Mouse (Mus musculus) ES-E14 (cell line): ENCODE data around the gene Faiml. TPM values are rescaled to one million over a fixed set of nuclear protein-coding genes. Genes with fewer than 3 reads are reported as not detected.
A peak's percentile ranks its signal among the peaks of the same experiment; 100 is the strongest.

Source experiments
- DNase-seq: peaks from one replicate; pipeline ENCODE4 v3.0.0-alpha.2; 2013; ENCODE audit warnings: low read depth, low spot score
- H3K27ac ChIP-seq: 2 replicates; pipeline ENCODE4 v1.5.1; 2012; ENCODE audit warnings: low read depth, mild to moderate bottlenecking, low read length, moderate library complexity, mixed read lengths; ENCODE audit not compliant: poor library complexity, insufficient read depth, severe bottlenecking
- H3K36me3 ChIP-seq: 2 replicates; pipeline ENCODE4 v1.6.1; 2012; ENCODE audit warnings: mild to moderate bottlenecking, low read length, moderate library complexity, mixed read lengths; ENCODE audit not compliant: control insufficient read depth, poor library complexity, insufficient read depth, severe bottlenecking
- H3K4me1 ChIP-seq, 2 experiments: fragments of 150-350 bp in 1 of 2; sonication (generic) in 1 of 2; 2 replicates each; pipeline ENCODE4 v1.6.1; 2012; ENCODE audit warnings: low read length in 2 of 2, mild to moderate bottlenecking in 1 of 2, mixed read lengths in 1 of 2; ENCODE audit not compliant: control insufficient read depth in 2 of 2, insufficient read depth in 2 of 2, poor library complexity in 1 of 2
- H3K4me3 ChIP-seq, 2 experiments: fragments of 150-350 bp in 1 of 2; sonication (generic) in 1 of 2; 2 replicates each; pipeline ENCODE4 v1.5.1; 2012; ENCODE audit warnings: low read length in 2 of 2, low read depth in 1 of 2, mild to moderate bottlenecking in 1 of 2, mixed read lengths in 1 of 2; ENCODE audit not compliant: insufficient read depth in 1 of 2, poor library complexity in 1 of 2, severe bottlenecking in 1 of 2
- H3K9ac ChIP-seq: 2 replicates; pipeline ENCODE4 v1.6.1; 2012; ENCODE audit warnings: low read depth, mild to moderate bottlenecking, low read length, mixed read lengths; ENCODE audit not compliant: poor library complexity, insufficient read depth, severe bottlenecking
- H3K9me3 ChIP-seq: fragments of 150-350 bp; sonication (generic); 2 replicates; pipeline ENCODE4 v1.6.1; 2012; ENCODE audit warnings: low read depth, mild to moderate bottlenecking, low read length; ENCODE audit not compliant: control insufficient read depth, insufficient read depth
- CHD2 ChIP-seq: IDR thresholded peaks from 2 replicates; pipeline ENCODE4 v1.6.1; 2014; ENCODE audit warnings: mild to moderate bottlenecking, low read depth, low read length, inconsistent platforms
- HCFC1 ChIP-seq: IDR thresholded peaks from 2 replicates; pipeline ENCODE4 v1.6.1; 2012; ENCODE audit warnings: low read length, inconsistent platforms, borderline replicate concordance; ENCODE audit not compliant: insufficient read depth
- MAFK ChIP-seq: IDR thresholded peaks from 2 replicates; pipeline ENCODE4 v1.6.1; 2014; ENCODE audit warnings: mild to moderate bottlenecking, low read depth, low read length, inconsistent platforms; ENCODE audit not compliant: insufficient read depth
- ZC3H11A ChIP-seq: IDR thresholded peaks from 2 replicates; pipeline ENCODE4 v1.6.1; 2012; ENCODE audit warnings: low read depth, mild to moderate bottlenecking, inconsistent platforms, low read length, borderline replicate concordance
- ZNF384 ChIP-seq: IDR thresholded peaks from 2 replicates; pipeline ENCODE4 v1.6.1; 2012; ENCODE audit warnings: low read depth, low read length, inconsistent platforms
- in situ Hi-C, 2 experiments: fragments of 600-800 bp; cut with MboI; formaldehyde crosslinking; loops; one replicate each; pipeline ENCODE4 v1.15.1; 2025; ENCODE audit warnings: low sequenced_read_pairs in 2 of 2, inconsistent platforms in 1 of 2; ENCODE audit not compliant: unreplicated experiment in 2 of 2
- total RNA-seq: library from RNA; depleted of rRNA; stranded (reverse); fragments of 300-350 nt; gene quantifications from 2 replicates; pipeline ENCODE4 v1.2.3, GENCODE M21; 2012

Gene Faiml
- total RNA-seq, 1 experiment, result not detected

DNA sequence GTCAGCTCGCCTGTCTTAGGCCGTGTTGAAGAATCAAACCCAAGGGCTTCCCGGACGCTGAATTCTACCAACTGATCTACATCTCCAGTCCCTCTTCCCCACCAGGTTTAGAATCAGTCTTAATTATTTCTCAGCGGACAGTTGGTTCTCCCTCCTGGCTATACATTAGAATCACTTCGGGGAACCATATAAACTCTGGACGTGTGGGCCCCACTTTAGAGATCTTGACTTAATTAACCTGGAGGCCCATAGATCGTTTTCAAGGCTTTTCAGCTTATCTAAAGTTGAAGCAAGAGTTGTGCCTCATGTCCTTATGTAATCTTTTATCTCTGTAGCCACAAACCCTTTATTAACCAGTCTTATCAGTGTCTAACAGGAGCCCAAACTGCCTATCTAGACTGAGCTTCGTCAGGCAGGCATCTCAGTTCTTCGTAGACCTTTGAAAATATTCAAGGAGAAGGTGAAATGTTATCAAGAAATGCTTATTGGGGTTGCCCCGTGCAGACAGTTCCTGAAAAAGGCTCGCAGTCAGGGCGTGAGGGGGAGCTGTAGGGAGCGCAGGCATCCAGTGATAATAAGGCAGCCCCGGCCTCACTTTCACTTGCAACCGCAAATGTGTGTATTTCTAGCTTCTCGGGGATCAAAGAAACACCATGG, 5.6 kb upstream of the Faiml start:
- Histone ChIP-seq H3K36me3 (peaks cover 1% of the 10 kb centered on the region; the same call in 1 of the 2 replicates), H3K9me3 (no peaks in the 10 kb centered on the region), H3K27ac (no peak overlapping the region), H3K4me3 (peak overlapping the region; percentile 55 to 91), H3K9ac (peak overlapping the region; percentile 49; the same call in 1 of the 2 replicates), H3K4me1 (peaks cover 2% of the 10 kb centered on the region in 2 experiments; a peak in 2 of 4 replicates)
- in situ Hi-C loops, result loop anchor here in 1 of 2 experiments (25.0 kb wide), 1 partner anchor 180 kb away; no protein-coding TSS in a partner anchor
- no peak for TF ChIP-seq ZNF384
- no peak for TF ChIP-seq HCFC1
- TF ChIP-seq ZC3H11A, result no peak
- TF ChIP-seq CHD2, result no peak
- no peak for TF ChIP-seq MAFK
- no peak for DNase-seq

DNA sequence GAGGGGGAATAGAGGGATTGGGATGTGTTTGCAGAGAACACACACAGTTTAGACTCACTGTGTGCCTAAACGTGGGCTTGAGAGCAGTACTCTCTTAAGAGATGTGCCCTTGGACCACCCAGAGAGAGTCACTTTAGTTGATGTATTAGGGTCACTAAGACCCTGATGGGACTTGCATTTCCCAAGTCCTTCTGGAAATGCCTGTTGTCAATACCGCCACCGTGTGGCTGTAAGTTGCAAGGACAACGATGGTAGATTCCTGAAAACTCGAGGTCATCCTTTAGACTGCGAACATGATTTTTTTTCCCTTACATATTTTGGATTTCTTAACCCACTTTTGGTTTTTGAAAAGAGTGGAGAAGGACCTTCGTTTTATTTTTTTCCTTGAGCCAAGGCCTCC, 5.0 kb upstream of the Faiml start:
- Histone ChIP-seq H3K9ac (no peak overlapping the region), H3K4me3 (no peak overlapping the region), H3K27ac (no peak overlapping the region), H3K36me3 (no peaks in the 10 kb centered on the region; the same call in 1 of the 2 replicates), H3K9me3 (no peaks in the 10 kb centered on the region), H3K4me1 (peaks cover 2% of the 10 kb centered on the region in 2 experiments; a peak in 2 of 4 replicates)
- in situ Hi-C loops, result loop anchor here in 1 of 2 experiments (25.0 kb wide), 1 partner anchor 180 kb away; no protein-coding TSS in a partner anchor
- no peak for TF ChIP-seq HCFC1
- TF ChIP-seq MAFK, result no peak
- TF ChIP-seq ZC3H11A, result peak; percentile 88
- TF ChIP-seq ZNF384, result no peak
- no peak for TF ChIP-seq CHD2
- DNase-seq, result peak; percentile 63

DNA sequence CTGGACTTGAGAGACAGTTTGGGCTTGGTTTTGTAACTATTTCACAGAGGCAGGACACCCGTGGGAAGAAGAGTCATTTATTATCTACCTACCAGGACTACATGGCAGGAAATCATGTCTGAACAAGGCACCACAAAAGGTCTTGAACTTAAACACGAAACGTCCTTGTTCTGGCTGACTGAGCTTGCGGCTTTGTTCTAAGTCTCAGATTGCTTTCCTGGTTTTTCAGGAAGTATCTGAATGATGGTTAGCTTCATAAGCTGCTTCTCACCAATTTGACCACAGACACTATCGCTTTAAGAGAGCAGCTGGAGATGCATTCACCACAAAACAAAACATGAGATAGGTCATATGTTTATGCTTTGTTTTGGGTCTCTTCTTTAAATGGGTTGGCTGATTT, 3.5 kb upstream of the Faiml start:
- H3K4me3 ChIP-seq, result no peak overlapping the region
- H3K4me1 ChIP-seq, result peaks cover 2% of the 10 kb centered on the region in 2 experiments; a peak in 2 of 4 replicates
- H3K27ac ChIP-seq, result no peak overlapping the region
- DNase-seq, result no peak
- H3K36me3 ChIP-seq, result no peaks in the 10 kb centered on the region
- in situ Hi-C loops, result loop anchor here in 1 of 2 experiments (25.0 kb wide), 1 partner anchor 178 kb away; no protein-coding TSS in a partner anchor
- TF ChIP-seq CHD2 (no peak), HCFC1 (no peak), ZC3H11A (no peak), ZNF384 (no peak), MAFK (no peak)
- H3K9ac ChIP-seq, result no peak overlapping the region
- no peaks in the 10 kb centered on the region for H3K9me3 ChIP-seq

DNA sequence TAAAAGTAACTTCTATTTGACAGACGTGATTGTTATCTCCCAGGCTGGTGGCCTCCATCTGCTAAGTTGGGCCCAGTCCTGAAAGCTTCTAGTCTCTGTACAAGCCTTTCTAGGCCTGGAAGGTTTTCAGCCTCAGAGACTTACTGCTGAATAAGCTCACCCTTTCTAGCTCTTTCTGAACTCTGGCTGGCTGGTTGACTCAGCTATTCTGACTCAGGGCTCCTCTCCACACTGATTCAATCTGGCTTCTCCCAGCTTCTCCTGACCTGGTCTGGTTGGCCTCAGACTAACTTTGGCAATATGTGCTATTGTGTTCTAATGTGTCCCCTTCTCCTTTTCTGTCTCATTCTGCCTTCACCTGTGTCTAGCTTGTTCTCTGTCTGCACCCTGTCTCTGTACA, 2.2 kb upstream of the Faiml start:
- no peak for DNase-seq
- H3K27ac ChIP-seq, result no peak overlapping the region
- H3K9ac ChIP-seq, result no peak overlapping the region
- no peak overlapping the region for H3K4me3 ChIP-seq
- TF ChIP-seq MAFK, result no peak
- H3K4me1 ChIP-seq, result peaks cover 2% of the 10 kb centered on the region in 2 experiments; a peak in 2 of 4 replicates
- in situ Hi-C loops, result loop anchor here in 1 of 2 experiments (25.0 kb wide), 1 partner anchor 177 kb away; no protein-coding TSS in a partner anchor
- H3K36me3 ChIP-seq, result no peaks in the 10 kb centered on the region
- no peaks in the 10 kb centered on the region for H3K9me3 ChIP-seq
